In genomic region chr3:41563997-41564396, GRCm38 (mm10) we compare ENCODE assay signal across 8 mouse cellular contexts. TPM values are rescaled to one million over a fixed set of nuclear protein-coding genes. Genes with fewer than 3 reads are reported as not detected.
DNase-seq lines count a peak whose midpoint lies in the region; ATAC-seq and TF ChIP-seq lines count a peak whose summit lies in the region.

No protein-coding gene starts in this region.

- peak overlapping the region; percentile 97 for H3K27ac ChIP-seq in kidney, embryonic 15.5 days
- H3K27ac ChIP-seq in brown adipose tissue, adult 24 weeks (replicated peaks; ENCODE audit: low read depth, low read length) = peak overlapping the region; percentile 86
- H3K27ac ChIP-seq in heart, embryonic 16.5 days (ENCODE audit: low read length) = peak overlapping the region; percentile 96
- H3K27ac ChIP-seq in liver, postnatal 0 days (ENCODE audit: low read depth) = peak overlapping the region; percentile 99
- H3K27ac ChIP-seq in stomach, postnatal 0 days (replicated peaks) = peak overlapping the region; percentile 96

- H3K4me2 ChIP-seq in kidney, embryonic 15.5 days = peak overlapping the region; percentile 94
- H3K4me2 ChIP-seq in heart, embryonic 16.5 days (ENCODE audit: low read depth, low read length) = peak overlapping the region; percentile 97
- peak overlapping the region; percentile 94 for H3K4me2 ChIP-seq in liver, postnatal 0 days (ENCODE audit: low read depth, low read length)
- peak overlapping the region; percentile 95 for H3K4me2 ChIP-seq in stomach, postnatal 0 days (replicated peaks; ENCODE audit: low read depth)

- H3K27me3 ChIP-seq in kidney, embryonic 15.5 days = no peaks in the 10 kb centered on the region
- H3K27me3 ChIP-seq in heart, embryonic 16.5 days (ENCODE audit: control insufficient read depth, insufficient read depth, low read length) = no peaks in the 10 kb centered on the region
- no peaks in the 10 kb centered on the region for H3K27me3 ChIP-seq in liver, postnatal 0 days (ENCODE audit: insufficient read depth, low read length)
- H3K27me3 ChIP-seq in stomach, postnatal 0 days (ENCODE audit: control insufficient read depth, insufficient read depth, low read length) = no peaks in the 10 kb centered on the region

- peaks cover 28% of the 10 kb centered on the region for H3K4me1 ChIP-seq in kidney, embryonic 15.5 days
- no peaks in the 10 kb centered on the region for H3K4me1 ChIP-seq in brown adipose tissue, adult 24 weeks (ENCODE audit: control insufficient read depth, insufficient read depth, insufficient read length, low read length)
- peaks cover 11% of the 10 kb centered on the region for H3K4me1 ChIP-seq in heart, embryonic 16.5 days (ENCODE audit: control insufficient read depth, insufficient read depth, low read length)
- peaks cover 18% of the 10 kb centered on the region for H3K4me1 ChIP-seq in liver, postnatal 0 days (ENCODE audit: insufficient read depth)
- no peaks in the 10 kb centered on the region for H3K4me1 ChIP-seq in stomach, postnatal 0 days (replicated peaks; ENCODE audit: control insufficient read depth, insufficient read depth)

- no peak for ATAC-seq in kidney, embryonic 15.5 days (replicated peaks; ENCODE audit: low FRiP score)
- no peak for ATAC-seq in heart, embryonic 16.5 days (replicated peaks; ENCODE audit: extremely low read depth, insufficient read depth, low FRiP score)
- no peak for ATAC-seq in liver, postnatal 0 days
- no peak for ATAC-seq in stomach, postnatal 0 days (ENCODE audit: low FRiP score, low TSS enrichment)

- no peak for TF ChIP-seq CTCF in liver, postnatal 0 days (IDR thresholded peaks at IDR 0.05; ENCODE audit: low read depth)
- no peak for TF ChIP-seq CTCF in stomach, postnatal 0 days (IDR thresholded peaks at IDR 0.05; ENCODE audit: low read depth)

- H3K36me3 ChIP-seq in kidney, embryonic 15.5 days = no peaks in the 10 kb centered on the region
- H3K36me3 ChIP-seq in heart, embryonic 16.5 days (ENCODE audit: control insufficient read depth, insufficient read depth) = no peaks in the 10 kb centered on the region
- H3K36me3 ChIP-seq in liver, postnatal 0 days (replicated peaks; ENCODE audit: insufficient read depth, low read length) = no peaks in the 10 kb centered on the region
- no peaks in the 10 kb centered on the region for H3K36me3 ChIP-seq in stomach, postnatal 0 days (ENCODE audit: control insufficient read depth, insufficient read depth, low read length)

- DNase-seq in kidney, postnatal 36 days = no peak
- DNase-seq in liver, postnatal 0 days = peak; percentile 34
- DNase-seq in stomach, postnatal 0 days (ENCODE audit: low spot score) = no peak
- no peak for DNase-seq in cerebellum, adult 8-10 months
- no peak for DNase-seq in testis, postnatal 10 days (ENCODE audit: low spot score)

- TF ChIP-seq EP300 in liver, postnatal 0 days (IDR thresholded peaks at IDR 0.05; ENCODE audit: low read depth) = no peak
- TF ChIP-seq EP300 in stomach, postnatal 0 days (optimal IDR thresholded peaks at IDR 0.05) = no peak

- peak overlapping the region; percentile 82 for H3K4me3 ChIP-seq in kidney, embryonic 15.5 days (replicated peaks)
- peak overlapping the region; percentile 92 for H3K4me3 ChIP-seq in brown adipose tissue, adult 24 weeks (ENCODE audit: insufficient read depth, low read depth, low read length)
- H3K4me3 ChIP-seq in heart, embryonic 16.5 days (ENCODE audit: low read length) = peak overlapping the region; percentile 72
- peak overlapping the region; percentile 82 for H3K4me3 ChIP-seq in liver, postnatal 0 days (ENCODE audit: low read depth, low read length)
- peak overlapping the region; percentile 77 for H3K4me3 ChIP-seq in stomach, postnatal 0 days (ENCODE audit: low read depth, low read length)

- WGBS in kidney, embryonic 15.5 days = 0% methylated on average over 7 of the region's 7 CpGs
- 0% methylated on average over 7 of the region's 7 CpGs for WGBS in heart, embryonic 16.5 days
- WGBS in liver, postnatal 0 days (ENCODE audit: insufficient replicate concordance) = under 1% methylated on average over 7 of the region's 7 CpGs
- WGBS in stomach, postnatal 0 days = 0% methylated on average over 7 of the region's 7 CpGs

- H3K9me3 ChIP-seq in kidney, embryonic 15.5 days (replicated peaks) = no peaks in the 10 kb centered on the region
- H3K9me3 ChIP-seq in heart, embryonic 16.5 days (replicated peaks; ENCODE audit: control insufficient read depth, low read length) = no peaks in the 10 kb centered on the region
- no peaks in the 10 kb centered on the region for H3K9me3 ChIP-seq in liver, postnatal 0 days (ENCODE audit: low read length)
- H3K9me3 ChIP-seq in stomach, postnatal 0 days (ENCODE audit: control insufficient read depth, low read length) = no peaks in the 10 kb centered on the region

- peak overlapping the region; percentile 77 for H3K9ac ChIP-seq in kidney, embryonic 15.5 days
- peak overlapping the region; percentile 88 for H3K9ac ChIP-seq in heart, embryonic 16.5 days (ENCODE audit: low read length)
- peak overlapping the region; percentile 96 for H3K9ac ChIP-seq in liver, postnatal 0 days (replicated peaks)
- peak overlapping the region; percentile 86 for H3K9ac ChIP-seq in stomach, postnatal 0 days (ENCODE audit: low read length)

RNA-seq across cellular contexts. Expression of gene Jade1, which starts 8.5 kb away (rescaled TPM):
- 22.1 and 22.8 TPM in 2 replicates for polyA plus RNA-seq in kidney, embryonic 15.5 days (2015; fragmentation: Nextera tagmentation; extraction: Ambion mirVana)
- 22.5 and 25.2 TPM in 2 replicates for polyA plus RNA-seq in brown adipose tissue, adult 24 weeks (2012; ENCODE audit: insufficient read depth, insufficient read length, missing spikeins)
- 13.4 and 14.8 TPM in 2 replicates for polyA plus RNA-seq in heart, embryonic 16.5 days (2015; fragmentation: Nextera tagmentation; extraction: Ambion mirVana)
- polyA plus RNA-seq in liver, postnatal 0 days (2015; fragmentation: Nextera tagmentation; extraction: Ambion mirVana) = 6.8 and 7.2 TPM in 2 replicates
- 7.6 and 9.0 TPM in 2 replicates for polyA plus RNA-seq in stomach, postnatal 0 days (2015; fragmentation: Nextera tagmentation; extraction: Ambion mirVana)
